Mouse (Mus musculus): ENCODE data around the gene B3galt1. TPM values are rescaled to one million over a fixed set of nuclear protein-coding genes. Genes with fewer than 3 reads are reported as not detected.

B3galt1 gene
- not detected in 4 replicates for total RNA-seq (2023)

GRCm38 (mm10) chr2:67565480-67566331 is at the start of gene B3galt1:
TSS of gene B3galt1 (plus strand) at chr2:67565871.

Other genes starting within 250 kb of the B3galt1 start
- gene Gm21830, start 152.1 kb upstream of the B3galt1 start, total RNA-seq (2023) = not detected in 4 replicates
- not detected in 4 replicates for gene Gm26727, start 132.7 kb upstream of the B3galt1 start, total RNA-seq (2023)
- gene Xirp2, start 119.9 kb upstream of the B3galt1 start, total RNA-seq (2023) = not detected in 4 replicates

Measured in B cell, adult 62 days (primary cell).